Mouse (Mus musculus) cortical plate, adult 2 months (tissue): Measurements from ENCODE around the gene March8. TPM values are rescaled to one million over a fixed set of nuclear protein-coding genes. Genes with fewer than 3 reads are reported as not detected.

Experiments used
- H3K27ac ChIP-seq: fragments of 200-500 bp; 2 replicates; pipeline ENCODE4 v1.5.1; 2012; ENCODE audit warnings: low read length, control low read depth, inconsistent platforms; ENCODE audit not compliant: insufficient read depth
- H3K4me1 ChIP-seq: fragments of 200-500 bp; 2 replicates; pipeline ENCODE4 v1.6.1; 2011; ENCODE audit warnings: low read length; ENCODE audit not compliant: control insufficient read depth, insufficient read depth
- H3K4me3 ChIP-seq: fragments of 200-500 bp; 2 replicates; pipeline ENCODE4 v1.5.1; 2011; ENCODE audit warnings: mild to moderate bottlenecking, low read length, control low read depth; ENCODE audit not compliant: insufficient read depth
- CTCF ChIP-seq: fragments of 200-500 bp; IDR thresholded peaks from 2 replicates; pipeline ENCODE4 v1.5.1; 2011; ENCODE audit warnings: mild to moderate bottlenecking, control low read depth, low read length; ENCODE audit not compliant: insufficient read depth; ENCODE audit errors: extremely low read depth
- POLR2A ChIP-seq: fragments of 200-500 bp; IDR thresholded peaks from 2 replicates; pipeline ENCODE4 v1.6.1; 2011; ENCODE audit warnings: mild to moderate bottlenecking, low read length, control low read depth; ENCODE audit not compliant: insufficient read depth; ENCODE audit errors: extremely low read depth
- polyA plus RNA-seq: library from polyadenylated mRNA; depleted of rRNA; stranded (reverse); fragments of >200 nt; gene quantifications from 2 replicates; pipeline ENCODE4 v1.2.3, GENCODE M21; 2012

March8 gene
- polyA plus RNA-seq, 1 experiment: 61.6 TPM

- Histone ChIP-seq H3K4me1 (peaks cover 2% of the 10 kb centered on the region), H3K27ac (no peak overlapping the region), H3K4me3 (no peak overlapping the region)
- TF ChIP-seq CTCF: no peak
Measured at GRCm38 (mm10) chr6:116402426-116402825, 64.6 kb downstream of the March8 start.

- Histone ChIP-seq H3K4me3 (no peak overlapping the region), H3K27ac (no peak overlapping the region), H3K4me1 (peaks cover 4% of the 10 kb centered on the region; the same call in 1 of the 2 replicates)
- TF ChIP-seq CTCF: no peak
Measured at GRCm38 (mm10) chr6:116405243-116405642, 67.4 kb downstream of the March8 start.

- no peak overlapping the region for H3K27ac ChIP-seq
- H3K4me1 ChIP-seq: peaks cover 4% of the 10 kb centered on the region; the same call in 1 of the 2 replicates
- H3K4me3 ChIP-seq: no peak overlapping the region
- no peak for TF ChIP-seq POLR2A
- TF ChIP-seq CTCF: no peak
Measured at GRCm38 (mm10) chr6:116405715-116406114, 67.9 kb downstream of the March8 start.

- H3K4me3 ChIP-seq: no peak overlapping the region
- no peak for TF ChIP-seq POLR2A
- TF ChIP-seq CTCF: no peak
- peaks cover 4% of the 10 kb centered on the region; the same call in 1 of the 2 replicates for H3K4me1 ChIP-seq
- no peak overlapping the region for H3K27ac ChIP-seq
Measured at GRCm38 (mm10) chr6:116406152-116406551, 68.3 kb downstream of the March8 start.

- H3K27ac ChIP-seq: no peak overlapping the region
- H3K4me3 ChIP-seq: no peak overlapping the region
- no peak for TF ChIP-seq POLR2A
- no peak for TF ChIP-seq CTCF
- H3K4me1 ChIP-seq: peaks cover 4% of the 10 kb centered on the region; the same call in 1 of the 2 replicates
Measured at GRCm38 (mm10) chr6:116406680-116407079, 68.9 kb downstream of the March8 start.

GRCm38 (mm10) chr6:116407216-116407615 lies 69.4 kb downstream of the March8 start:
- Histone ChIP-seq H3K4me3 (no peak overlapping the region), H3K27ac (no peak overlapping the region), H3K4me1 (peaks cover 4% of the 10 kb centered on the region; the same call in 1 of the 2 replicates)
- TF ChIP-seq CTCF: no peak
- no peak for TF ChIP-seq POLR2A

- TF ChIP-seq CTCF (no peak), POLR2A (no peak)
- no peak overlapping the region for H3K27ac ChIP-seq
- no peak overlapping the region for H3K4me3 ChIP-seq
- H3K4me1 ChIP-seq: peaks cover 4% of the 10 kb centered on the region; the same call in 1 of the 2 replicates
Measured at GRCm38 (mm10) chr6:116407956-116408657, 70.3 kb downstream of the March8 start.

- Histone ChIP-seq H3K4me1 (peaks cover 4% of the 10 kb centered on the region; the same call in 1 of the 2 replicates), H3K4me3 (no peak overlapping the region), H3K27ac (no peak overlapping the region)
- TF ChIP-seq CTCF (no peak), POLR2A (no peak)
Measured at GRCm38 (mm10) chr6:116410436-116410835, 72.6 kb downstream of the March8 start.

GRCm38 (mm10) chr6:116411716-116412115 lies 73.9 kb downstream of the March8 start:
- no peak for TF ChIP-seq POLR2A
- TF ChIP-seq CTCF: no peak
- H3K27ac ChIP-seq: no peak overlapping the region
- H3K4me3 ChIP-seq: no peak overlapping the region
- H3K4me1 ChIP-seq: 0 out of 2 replicates have a peak, but pooled peaks cover 2% of the 10 kb centered on the region

- H3K4me3 ChIP-seq: no peak overlapping the region
- TF ChIP-seq POLR2A (no peak), CTCF (no peak)
- 0 out of 2 replicates have a peak, but pooled peaks cover 2% of the 10 kb centered on the region for H3K4me1 ChIP-seq
- no peak overlapping the region for H3K27ac ChIP-seq
Measured at GRCm38 (mm10) chr6:116412546-116413325, 74.9 kb downstream of the March8 start.
